Mouse (Mus musculus) embryonic facial prominence, embryonic 13.5 days (tissue): ENCODE data around the gene Kdelr2. TPM values are rescaled to one million over a fixed set of nuclear protein-coding genes. Genes with fewer than 3 reads are reported as not detected.

Experiments
- ATAC-seq: fragments of 200-750 bp; cut with Nextera tagmentation; 2 replicates; pipeline ENCODE4 v1.8.0; 2017; ENCODE audit warnings: low read depth; ENCODE audit not compliant: insufficient number of reproducible peaks, insufficient read depth, low FRiP score, low TSS enrichment
- H3K27ac ChIP-seq: fragments of 300-500 bp; sonication (generic); 2 replicates; pipeline ENCODE4 v1.5.1; 2015; ENCODE audit warnings: moderate library complexity, mild to moderate bottlenecking, inconsistent platforms
- H3K27me3 ChIP-seq: fragments of 300-500 bp; sonication (generic); 2 replicates; pipeline ENCODE4 v1.6.1; 2015; ENCODE audit warnings: mild to moderate bottlenecking, inconsistent platforms
- H3K36me3 ChIP-seq: fragments of 300-500 bp; sonication (generic); 2 replicates; pipeline ENCODE4 v1.6.1; 2015; ENCODE audit warnings: mild to moderate bottlenecking, inconsistent platforms
- H3K4me1 ChIP-seq: fragments of 300-500 bp; sonication (generic); 2 replicates; pipeline ENCODE4 v1.6.1; 2015; ENCODE audit warnings: inconsistent platforms
- H3K4me2 ChIP-seq: fragments of 300-500 bp; sonication (generic); 2 replicates; pipeline ENCODE4 v1.6.1; 2015; ENCODE audit warnings: moderate library complexity, mild to moderate bottlenecking, inconsistent platforms
- H3K4me3 ChIP-seq: fragments of 300-500 bp; sonication (generic); 2 replicates; pipeline ENCODE4 v1.5.1; 2015; ENCODE audit warnings: mild to moderate bottlenecking, inconsistent platforms
- H3K9ac ChIP-seq: fragments of 300-500 bp; sonication (generic); 2 replicates; pipeline ENCODE4 v1.6.1; 2015; ENCODE audit warnings: mild to moderate bottlenecking, inconsistent platforms
- H3K9me3 ChIP-seq: fragments of 300-500 bp; sonication (generic); 2 replicates; pipeline ENCODE4 v1.6.1; 2016; ENCODE audit warnings: inconsistent platforms
- WGBS: fragments of 180-500 bp; shearing (Covaris S2); methylation state at CpG from one replicate; pipeline ENCODE4 v1.1.7; 2015; ENCODE audit warnings: mixed read lengths; 5-methylcytosine and 5-hydroxymethylcytosine counted together
- polyA plus RNA-seq: library from polyadenylated mRNA; unstranded; fragments of >200 nt; fragmentation: Nextera tagmentation; extraction: Ambion mirVana; gene quantifications from 2 replicates; pipeline ENCODE4 v1.2.1, GENCODE M21; 2015

Gene Kdelr2
- polyA plus RNA-seq, 1 experiment from 2014 or later, result 355 TPM

GRCm38 (mm10) chr5:143404148-143404930 is 701 bp downstream of the Kdelr2 start:
- Histone ChIP-seq H3K9ac (peak overlapping the region; percentile 96), H3K27ac (peak overlapping the region; percentile 89), H3K4me1 (peaks cover 31% of the 10 kb centered on the region), H3K4me3 (peak overlapping the region; percentile 98), H3K4me2 (peak overlapping the region; percentile 83), H3K27me3 (no peaks in the 10 kb centered on the region), H3K9me3 (no peaks in the 10 kb centered on the region), H3K36me3 (peaks cover 26% of the 10 kb centered on the region)
- peak; percentile 49; the same call in 1 of the 2 replicates for ATAC-seq
- 4% methylated on average over 34 of the region's 34 CpGs for WGBS

- Histone ChIP-seq H3K9ac (no peak overlapping the region), H3K4me1 (peaks cover 31% of the 10 kb centered on the region), H3K4me2 (peak overlapping the region; percentile 83), H3K36me3 (peaks cover 33% of the 10 kb centered on the region), H3K9me3 (no peaks in the 10 kb centered on the region), H3K27ac (no peak overlapping the region), H3K27me3 (no peaks in the 10 kb centered on the region), H3K4me3 (peak overlapping the region; percentile 98)
- 88% methylated on average over 9 of the region's 9 CpGs for WGBS
- ATAC-seq, result no peak
Observed at GRCm38 (mm10) chr5:143405200-143405599, 1.6 kb downstream of the Kdelr2 start.

GRCm38 (mm10) chr5:143406548-143406947 is 2.9 kb downstream of the Kdelr2 start:
- Histone ChIP-seq H3K9me3 (no peaks in the 10 kb centered on the region), H3K4me2 (no peak overlapping the region), H3K9ac (no peak overlapping the region), H3K4me1 (peaks cover 29% of the 10 kb centered on the region), H3K4me3 (no peak overlapping the region), H3K27ac (no peak overlapping the region), H3K36me3 (peaks cover 42% of the 10 kb centered on the region), H3K27me3 (no peaks in the 10 kb centered on the region)
- WGBS, result 89% methylated on average over 9 of the region's 9 CpGs
- no peak for ATAC-seq

GRCm38 (mm10) chr5:143409239-143409638 is 5.6 kb downstream of the Kdelr2 start:
- Histone ChIP-seq H3K27ac (no peak overlapping the region), H3K27me3 (no peaks in the 10 kb centered on the region), H3K4me2 (no peak overlapping the region), H3K9me3 (no peaks in the 10 kb centered on the region), H3K36me3 (peaks cover 63% of the 10 kb centered on the region), H3K4me3 (no peak overlapping the region), H3K9ac (no peak overlapping the region), H3K4me1 (peaks cover 15% of the 10 kb centered on the region)
- WGBS, result 73% methylated on average over 3 of the region's 3 CpGs
- ATAC-seq, result no peak

GRCm38 (mm10) chr5:143410841-143411395 is 7.3 kb downstream of the Kdelr2 start:
- H3K4me3 ChIP-seq, result no peak overlapping the region
- no peaks in the 10 kb centered on the region for H3K9me3 ChIP-seq
- no peak overlapping the region for H3K4me2 ChIP-seq
- 0 out of 2 replicates have a peak, but pooled peaks cover 4% of the 10 kb centered on the region for H3K4me1 ChIP-seq
- peaks cover 69% of the 10 kb centered on the region for H3K36me3 ChIP-seq
- no peak overlapping the region for H3K27ac ChIP-seq
- no peak for ATAC-seq
- WGBS, result 92% methylated on average over 4 of the region's 4 CpGs
- no peak overlapping the region for H3K9ac ChIP-seq
- no peaks in the 10 kb centered on the region for H3K27me3 ChIP-seq

GRCm38 (mm10) chr5:143421484-143421883 is 17.8 kb downstream of the Kdelr2 start:
- ATAC-seq, result no peak
- peaks cover 65% of the 10 kb centered on the region for H3K36me3 ChIP-seq
- H3K4me1 ChIP-seq, result no peaks in the 10 kb centered on the region
- H3K9me3 ChIP-seq, result no peaks in the 10 kb centered on the region
- H3K4me2 ChIP-seq, result no peak overlapping the region
- H3K9ac ChIP-seq, result no peak overlapping the region
- no peak overlapping the region for H3K4me3 ChIP-seq
- H3K27ac ChIP-seq, result no peak overlapping the region
- 80% methylated on average over 4 of the region's 4 CpGs for WGBS
- H3K27me3 ChIP-seq, result no peaks in the 10 kb centered on the region

GRCm38 (mm10) chr5:143422990-143423389 is 19.4 kb downstream of the Kdelr2 start:
- no peaks in the 10 kb centered on the region for H3K9me3 ChIP-seq
- WGBS, result 82% methylated on average over 4 of the region's 4 CpGs

GRCm38 (mm10) chr5:143423899-143424519 is 20.4 kb downstream of the Kdelr2 start:
- Histone ChIP-seq H3K4me2 (no peak overlapping the region), H3K4me3 (no peak overlapping the region), H3K36me3 (peaks cover 40% of the 10 kb centered on the region), H3K9ac (no peak overlapping the region), H3K4me1 (no peaks in the 10 kb centered on the region), H3K9me3 (no peaks in the 10 kb centered on the region), H3K27ac (no peak overlapping the region), H3K27me3 (no peaks in the 10 kb centered on the region)
- no peak for ATAC-seq
- 25% methylated on average over 6 of the region's 6 CpGs for WGBS

More at GRCm38 (mm10) chr5:143422990-143423389, 19.4 kb downstream of the Kdelr2 start:
- Histone ChIP-seq H3K4me2 (no peak overlapping the region), H3K9ac (no peak overlapping the region), H3K4me1 (no peaks in the 10 kb centered on the region), H3K27me3 (no peaks in the 10 kb centered on the region), H3K27ac (no peak overlapping the region), H3K36me3 (peaks cover 50% of the 10 kb centered on the region), H3K4me3 (no peak overlapping the region)
- no peak for ATAC-seq

GRCm38 (mm10) chr5:143434421-143434820 is 30.8 kb downstream of the Kdelr2 start:
- whole genome bisulfite sequencing, result 3% methylated on average over 4 of the region's 4 CpGs
- no peaks in the 10 kb centered on the region for H3K36me3 ChIP-seq
- H3K9ac ChIP-seq, result no peak overlapping the region
- no peak overlapping the region for H3K27ac ChIP-seq
- no peak overlapping the region for H3K4me3 ChIP-seq
- no peak for ATAC-seq
- no peak overlapping the region for H3K4me2 ChIP-seq
- H3K4me1 ChIP-seq, result no peaks in the 10 kb centered on the region
- no peaks in the 10 kb centered on the region for H3K27me3 ChIP-seq
- no peaks in the 10 kb centered on the region for H3K9me3 ChIP-seq

- Histone ChIP-seq H3K4me2 (no peak overlapping the region), H3K27ac (no peak overlapping the region), H3K9me3 (no peaks in the 10 kb centered on the region), H3K36me3 (no peaks in the 10 kb centered on the region), H3K4me1 (no peaks in the 10 kb centered on the region), H3K27me3 (no peaks in the 10 kb centered on the region), H3K4me3 (no peak overlapping the region), H3K9ac (no peak overlapping the region)
- whole genome bisulfite sequencing, result 78% methylated on average over 3 of the region's 3 CpGs
- ATAC-seq, result no peak
Observed at GRCm38 (mm10) chr5:143441298-143441697, 37.7 kb downstream of the Kdelr2 start.

- Histone ChIP-seq H3K4me1 (no peaks in the 10 kb centered on the region), H3K36me3 (no peaks in the 10 kb centered on the region), H3K4me3 (no peak overlapping the region), H3K4me2 (no peak overlapping the region), H3K9ac (no peak overlapping the region), H3K27ac (no peak overlapping the region), H3K27me3 (no peaks in the 10 kb centered on the region), H3K9me3 (no peaks in the 10 kb centered on the region)
- 85% methylated on average over 12 of the region's 12 CpGs for WGBS
- no peak for ATAC-seq
Observed at GRCm38 (mm10) chr5:143441753-143442152, 38.1 kb downstream of the Kdelr2 start.
